Mouse (Mus musculus): ENCODE measurements at regions not wholly inside any gene's neighbourhood (a gene's known extent, or its start where the extent isn't known, plus 50 kb on each side); places are given as distances from the start of the nearest gene placed in this dataset.

- Histone ChIP-seq H3K4me2 (ENCODE audit: low read depth, low read length) (no peak overlapping the region), H3K36me3 (replicated peaks; ENCODE audit: control insufficient read depth, insufficient read depth, low read length) (no peaks in the 10 kb centered on the region), H3K4me3 (ENCODE audit: low read depth, low read length) (no peak overlapping the region), H3K9me3 (replicated peaks; ENCODE audit: control insufficient read depth, low read length) (no peaks in the 10 kb centered on the region), H3K9ac (replicated peaks; ENCODE audit: low read depth, low read length) (no peak overlapping the region), H3K27ac (ENCODE audit: low read depth) (no peak overlapping the region), H3K27me3 (ENCODE audit: control insufficient read depth, insufficient read depth, low read length) (no peaks in the 10 kb centered on the region), H3K4me1 (ENCODE audit: control insufficient read depth, insufficient read depth) (peaks cover 11% of the 10 kb centered on the region)
- no peak for DNase-seq (ENCODE audit: low spot score)
- 61% methylated on average over 5 of the region's 5 CpGs for WGBS
- ATAC-seq (ENCODE audit: insufficient read depth, low read depth): no peak
- TF ChIP-seq EP300 (IDR thresholded peaks at IDR 0.05; ENCODE audit: low read depth) (no peak), CTCF (IDR thresholded peaks at IDR 0.05; ENCODE audit: low read depth) (no peak)
These were observed 176.5 kb downstream of the Tmx1 start for GRCm38 (mm10) chr12:70629371-70629770.

GRCm38 (mm10) chr12:70631281-70631680 is 178.4 kb downstream of the Tmx1 start:
- Histone ChIP-seq H3K9ac (replicated peaks; ENCODE audit: low read depth, low read length) (no peak overlapping the region), H3K9me3 (replicated peaks; ENCODE audit: control insufficient read depth, low read length) (no peaks in the 10 kb centered on the region), H3K4me2 (ENCODE audit: low read depth, low read length) (no peak overlapping the region), H3K27me3 (ENCODE audit: control insufficient read depth, insufficient read depth, low read length) (no peaks in the 10 kb centered on the region), H3K27ac (ENCODE audit: low read depth) (no peak overlapping the region), H3K36me3 (replicated peaks; ENCODE audit: control insufficient read depth, insufficient read depth, low read length) (no peaks in the 10 kb centered on the region), H3K4me3 (ENCODE audit: low read depth, low read length) (no peak overlapping the region), H3K4me1 (ENCODE audit: control insufficient read depth, insufficient read depth) (peaks cover 11% of the 10 kb centered on the region)
- WGBS: 84% methylated on average over 6 of the region's 6 CpGs
- no peak for TF ChIP-seq CTCF (IDR thresholded peaks at IDR 0.05; ENCODE audit: low read depth)
- no peak for TF ChIP-seq EP300 (IDR thresholded peaks at IDR 0.05; ENCODE audit: low read depth)
- ATAC-seq (ENCODE audit: insufficient read depth, low read depth) (no peak), DNase-seq (ENCODE audit: low spot score) (no peak)

GRCm38 (mm10) chr12:70633194-70633593 is 180.3 kb downstream of the Tmx1 start:
- ATAC-seq (ENCODE audit: insufficient read depth, low read depth): no peak
- Histone ChIP-seq H3K4me1 (ENCODE audit: control insufficient read depth, insufficient read depth) (peaks cover 11% of the 10 kb centered on the region), H3K9ac (replicated peaks; ENCODE audit: low read depth, low read length) (no peak overlapping the region), H3K4me3 (ENCODE audit: low read depth, low read length) (no peak overlapping the region), H3K9me3 (replicated peaks; ENCODE audit: control insufficient read depth, low read length) (no peaks in the 10 kb centered on the region), H3K27me3 (ENCODE audit: control insufficient read depth, insufficient read depth, low read length) (no peaks in the 10 kb centered on the region), H3K4me2 (ENCODE audit: low read depth, low read length) (no peak overlapping the region), H3K27ac (ENCODE audit: low read depth) (no peak overlapping the region), H3K36me3 (replicated peaks; ENCODE audit: control insufficient read depth, insufficient read depth, low read length) (no peaks in the 10 kb centered on the region)
- WGBS: 27% methylated on average over 4 of the region's 4 CpGs
- no peak for TF ChIP-seq CTCF (IDR thresholded peaks at IDR 0.05; ENCODE audit: low read depth)
- no peak for DNase-seq (ENCODE audit: low spot score)

- DNase-seq (ENCODE audit: low spot score) (no peak), ATAC-seq (ENCODE audit: insufficient read depth, low read depth) (no peak)
- TF ChIP-seq CTCF (IDR thresholded peaks at IDR 0.05; ENCODE audit: low read depth): no peak
- no peak for TF ChIP-seq EP300 (IDR thresholded peaks at IDR 0.05; ENCODE audit: low read depth)
- 21% methylated on average over 13 of the region's 13 CpGs for WGBS
- Histone ChIP-seq H3K27ac (ENCODE audit: low read depth) (no peak overlapping the region), H3K27me3 (ENCODE audit: control insufficient read depth, insufficient read depth, low read length) (no peaks in the 10 kb centered on the region), H3K4me2 (ENCODE audit: low read depth, low read length) (no peak overlapping the region), H3K4me1 (ENCODE audit: control insufficient read depth, insufficient read depth) (peaks cover 11% of the 10 kb centered on the region), H3K4me3 (ENCODE audit: low read depth, low read length) (no peak overlapping the region), H3K9ac (replicated peaks; ENCODE audit: low read depth, low read length) (no peak overlapping the region), H3K36me3 (replicated peaks; ENCODE audit: control insufficient read depth, insufficient read depth, low read length) (no peaks in the 10 kb centered on the region), H3K9me3 (replicated peaks; ENCODE audit: control insufficient read depth, low read length) (no peaks in the 10 kb centered on the region)
These were observed 180.9 kb downstream of the Tmx1 start for GRCm38 (mm10) chr12:70633622-70634365.

- ATAC-seq (ENCODE audit: insufficient read depth, low read depth) (no peak), DNase-seq (ENCODE audit: low spot score) (no peak)
- Histone ChIP-seq H3K9ac (replicated peaks; ENCODE audit: low read depth, low read length) (no peak overlapping the region), H3K9me3 (replicated peaks; ENCODE audit: control insufficient read depth, low read length) (no peaks in the 10 kb centered on the region), H3K4me3 (ENCODE audit: low read depth, low read length) (no peak overlapping the region), H3K4me1 (ENCODE audit: control insufficient read depth, insufficient read depth) (peaks cover 11% of the 10 kb centered on the region), H3K27ac (ENCODE audit: low read depth) (no peak overlapping the region), H3K4me2 (ENCODE audit: low read depth, low read length) (no peak overlapping the region), H3K36me3 (replicated peaks; ENCODE audit: control insufficient read depth, insufficient read depth, low read length) (no peaks in the 10 kb centered on the region), H3K27me3 (ENCODE audit: control insufficient read depth, insufficient read depth, low read length) (no peaks in the 10 kb centered on the region)
- WGBS: 94% methylated on average over 7 of the region's 7 CpGs
- TF ChIP-seq EP300 (IDR thresholded peaks at IDR 0.05; ENCODE audit: low read depth): no peak
- no peak for TF ChIP-seq CTCF (IDR thresholded peaks at IDR 0.05; ENCODE audit: low read depth)
These were observed 183.1 kb downstream of the Tmx1 start for GRCm38 (mm10) chr12:70635997-70636396.

- TF ChIP-seq CTCF (IDR thresholded peaks at IDR 0.05; ENCODE audit: low read depth) (no peak), EP300 (IDR thresholded peaks at IDR 0.05; ENCODE audit: low read depth) (no peak)
- Histone ChIP-seq H3K4me1 (ENCODE audit: control insufficient read depth, insufficient read depth) (no peaks in the 10 kb centered on the region), H3K4me2 (ENCODE audit: low read depth, low read length) (no peak overlapping the region), H3K36me3 (replicated peaks; ENCODE audit: control insufficient read depth, insufficient read depth, low read length) (no peaks in the 10 kb centered on the region), H3K9ac (replicated peaks; ENCODE audit: low read depth, low read length) (no peak overlapping the region), H3K9me3 (replicated peaks; ENCODE audit: control insufficient read depth, low read length) (no peaks in the 10 kb centered on the region), H3K27me3 (ENCODE audit: control insufficient read depth, insufficient read depth, low read length) (no peaks in the 10 kb centered on the region), H3K27ac (ENCODE audit: low read depth) (no peak overlapping the region), H3K4me3 (ENCODE audit: low read depth, low read length) (no peak overlapping the region)
- ATAC-seq (ENCODE audit: insufficient read depth, low read depth) (no peak), DNase-seq (ENCODE audit: low spot score) (no peak)
- WGBS: 74% methylated on average over 2 of the region's 2 CpGs
These were observed 185.1 kb upstream of the Frmd6 start for GRCm38 (mm10) chr12:70640186-70640585.
